Mouse (Mus musculus): ENCODE measurements at regions not wholly inside any gene's neighbourhood (a gene's known extent, or its start where the extent isn't known, plus 50 kb on each side); places are given as distances from the start of the nearest gene placed in this dataset.
A peak's percentile ranks its signal among the peaks of the same experiment; 100 is the strongest.

DNA sequence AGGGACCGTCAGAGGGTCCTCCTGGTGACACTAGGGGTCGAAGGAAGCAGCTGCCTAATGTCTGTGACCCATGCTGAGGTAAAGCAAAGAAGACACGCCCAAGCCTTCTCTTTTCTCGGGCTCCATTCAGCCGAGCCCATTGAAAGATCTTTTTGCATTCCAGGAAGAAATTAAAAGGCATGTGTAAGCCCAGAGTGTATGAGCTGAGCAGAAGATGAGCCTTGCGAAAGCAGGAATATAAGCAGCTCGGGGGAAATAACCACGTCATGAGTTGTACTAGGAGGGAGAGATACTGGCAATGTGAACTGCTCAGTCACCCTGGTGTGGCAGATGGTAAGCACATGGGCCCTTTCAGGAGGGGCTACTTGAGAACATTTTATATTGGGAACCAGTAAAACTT lies 252.1 kb downstream of the Ice1 start:
- Histone ChIP-seq H3K9me3 (ENCODE audit: control insufficient read depth, low read length) (0 out of 2 replicates have a peak, but pooled peaks cover 4% of the 10 kb centered on the region), H3K4me1 (ENCODE audit: control insufficient read depth, insufficient read depth, low read length) (no peaks in the 10 kb centered on the region), H3K9ac (ENCODE audit: low read depth, low read length) (no peak overlapping the region), H3K27ac (replicated peaks; ENCODE audit: low read depth, low read length) (no peak overlapping the region), H3K27me3 (replicated peaks; ENCODE audit: control insufficient read depth, insufficient read depth, low read length) (no peaks in the 10 kb centered on the region), H3K4me3 (ENCODE audit: low read depth, low read length) (no peak overlapping the region), H3K36me3 (ENCODE audit: control insufficient read depth, insufficient read depth, low read length) (no peaks in the 10 kb centered on the region), H3K4me2 (ENCODE audit: low read depth, low read length) (no peak overlapping the region)
- DNase-seq (ENCODE audit: low spot score) (no peak), ATAC-seq (ENCODE audit: low read depth) (no peak)
- 51% methylated on average over 8 of the region's 8 CpGs for WGBS

DNA sequence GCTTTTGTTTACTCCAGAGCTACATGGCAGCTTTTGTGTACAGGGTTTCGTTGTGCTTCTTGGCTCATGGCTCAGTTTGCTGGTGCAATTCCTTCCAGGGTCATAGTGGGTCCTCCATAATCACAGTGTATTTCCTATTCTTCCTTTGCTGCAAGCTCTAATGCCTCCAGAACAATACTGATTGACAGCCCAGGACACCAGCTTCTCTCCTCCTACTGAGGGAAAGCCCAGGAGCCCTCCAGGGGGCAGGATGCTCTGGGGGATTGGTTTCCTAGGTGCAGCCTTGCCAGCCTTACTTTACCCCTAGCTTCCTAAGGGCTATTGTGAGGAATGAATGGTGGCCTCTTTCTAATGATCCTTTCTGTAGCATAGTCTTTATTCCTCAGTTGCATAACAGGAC lies 224.6 kb downstream of the Ice1 start:
- Histone ChIP-seq H3K9me3 (ENCODE audit: control insufficient read depth, low read length) (no peaks in the 10 kb centered on the region), H3K27ac (replicated peaks; ENCODE audit: low read depth, low read length) (no peak overlapping the region), H3K4me1 (ENCODE audit: control insufficient read depth, insufficient read depth, low read length) (no peaks in the 10 kb centered on the region), H3K36me3 (ENCODE audit: control insufficient read depth, insufficient read depth, low read length) (no peaks in the 10 kb centered on the region), H3K4me3 (ENCODE audit: low read depth, low read length) (no peak overlapping the region), H3K9ac (ENCODE audit: low read depth, low read length) (no peak overlapping the region), H3K4me2 (ENCODE audit: low read depth, low read length) (no peak overlapping the region), H3K27me3 (replicated peaks; ENCODE audit: control insufficient read depth, insufficient read depth, low read length) (no peaks in the 10 kb centered on the region)
- 66% methylated on average over 1 of the region's 1 CpGs for WGBS
- ATAC-seq (ENCODE audit: low read depth), result no peak
- DNase-seq (ENCODE audit: low spot score), result no peak

DNA sequence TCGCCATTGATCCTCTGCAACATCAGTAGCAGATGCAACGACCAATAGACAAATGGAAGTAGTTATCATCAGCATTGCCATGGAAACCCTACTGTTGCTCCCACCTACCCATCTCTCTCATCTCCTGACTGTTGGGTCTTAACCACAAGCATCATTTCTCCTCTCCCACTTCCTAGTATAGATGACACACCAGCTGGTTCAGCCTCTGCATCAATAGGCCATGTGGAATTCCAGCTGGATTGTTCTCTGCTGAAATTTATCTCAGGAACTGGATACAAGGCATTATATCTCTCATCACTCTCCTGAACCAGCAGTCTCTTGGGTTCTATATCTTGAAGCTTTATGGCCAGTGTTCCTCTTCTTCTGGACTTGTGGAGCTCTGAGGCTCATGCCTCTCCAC lies 219.3 kb downstream of the Ice1 start:
- H3K9ac ChIP-seq (ENCODE audit: low read depth, low read length), result no peak overlapping the region
- ATAC-seq (ENCODE audit: low read depth), result no peak
- no peak overlapping the region for H3K27ac ChIP-seq (replicated peaks; ENCODE audit: low read depth, low read length)
- no peak overlapping the region for H3K4me3 ChIP-seq (ENCODE audit: low read depth, low read length)
- WGBS, result 85% methylated on average over 2 of the region's 2 CpGs
- no peaks in the 10 kb centered on the region for H3K4me1 ChIP-seq (ENCODE audit: control insufficient read depth, insufficient read depth, low read length)
- no peaks in the 10 kb centered on the region for H3K27me3 ChIP-seq (replicated peaks; ENCODE audit: control insufficient read depth, insufficient read depth, low read length)
- no peak for DNase-seq (ENCODE audit: low spot score)
- H3K9me3 ChIP-seq (ENCODE audit: control insufficient read depth, low read length), result no peaks in the 10 kb centered on the region
- H3K36me3 ChIP-seq (ENCODE audit: control insufficient read depth, insufficient read depth, low read length), result no peaks in the 10 kb centered on the region
- H3K4me2 ChIP-seq (ENCODE audit: low read depth, low read length), result no peak overlapping the region

GRCm38 (mm10) chr13:70439419-70439818 lies 198.0 kb downstream of the Ice1 start:
- Histone ChIP-seq H3K4me3 (ENCODE audit: low read depth, low read length) (no peak overlapping the region), H3K4me1 (ENCODE audit: control insufficient read depth, insufficient read depth, low read length) (no peaks in the 10 kb centered on the region), H3K4me2 (ENCODE audit: low read depth, low read length) (no peak overlapping the region), H3K27me3 (replicated peaks; ENCODE audit: control insufficient read depth, insufficient read depth, low read length) (no peaks in the 10 kb centered on the region), H3K36me3 (ENCODE audit: control insufficient read depth, insufficient read depth, low read length) (no peaks in the 10 kb centered on the region), H3K9ac (ENCODE audit: low read depth, low read length) (no peak overlapping the region), H3K9me3 (ENCODE audit: control insufficient read depth, low read length) (no peaks in the 10 kb centered on the region), H3K27ac (replicated peaks; ENCODE audit: low read depth, low read length) (no peak overlapping the region)
- 52% methylated on average over 1 of the region's 1 CpGs for WGBS
- DNase-seq (ENCODE audit: low spot score) (no peak), ATAC-seq (ENCODE audit: low read depth) (no peak)

GRCm38 (mm10) chr13:70446940-70447339 lies 190.5 kb downstream of the Ice1 start:
- Histone ChIP-seq H3K9ac (ENCODE audit: low read depth, low read length) (no peak overlapping the region), H3K27ac (replicated peaks; ENCODE audit: low read depth, low read length) (no peak overlapping the region), H3K36me3 (ENCODE audit: control insufficient read depth, insufficient read depth, low read length) (no peaks in the 10 kb centered on the region), H3K9me3 (ENCODE audit: control insufficient read depth, low read length) (no peaks in the 10 kb centered on the region), H3K27me3 (replicated peaks; ENCODE audit: control insufficient read depth, insufficient read depth, low read length) (no peaks in the 10 kb centered on the region), H3K4me3 (ENCODE audit: low read depth, low read length) (no peak overlapping the region), H3K4me2 (ENCODE audit: low read depth, low read length) (no peak overlapping the region), H3K4me1 (ENCODE audit: control insufficient read depth, insufficient read depth, low read length) (no peaks in the 10 kb centered on the region)
- WGBS, result 89% methylated on average over 4 of the region's 4 CpGs
- DNase-seq (ENCODE audit: low spot score) (no peak), ATAC-seq (ENCODE audit: low read depth) (no peak)

DNA sequence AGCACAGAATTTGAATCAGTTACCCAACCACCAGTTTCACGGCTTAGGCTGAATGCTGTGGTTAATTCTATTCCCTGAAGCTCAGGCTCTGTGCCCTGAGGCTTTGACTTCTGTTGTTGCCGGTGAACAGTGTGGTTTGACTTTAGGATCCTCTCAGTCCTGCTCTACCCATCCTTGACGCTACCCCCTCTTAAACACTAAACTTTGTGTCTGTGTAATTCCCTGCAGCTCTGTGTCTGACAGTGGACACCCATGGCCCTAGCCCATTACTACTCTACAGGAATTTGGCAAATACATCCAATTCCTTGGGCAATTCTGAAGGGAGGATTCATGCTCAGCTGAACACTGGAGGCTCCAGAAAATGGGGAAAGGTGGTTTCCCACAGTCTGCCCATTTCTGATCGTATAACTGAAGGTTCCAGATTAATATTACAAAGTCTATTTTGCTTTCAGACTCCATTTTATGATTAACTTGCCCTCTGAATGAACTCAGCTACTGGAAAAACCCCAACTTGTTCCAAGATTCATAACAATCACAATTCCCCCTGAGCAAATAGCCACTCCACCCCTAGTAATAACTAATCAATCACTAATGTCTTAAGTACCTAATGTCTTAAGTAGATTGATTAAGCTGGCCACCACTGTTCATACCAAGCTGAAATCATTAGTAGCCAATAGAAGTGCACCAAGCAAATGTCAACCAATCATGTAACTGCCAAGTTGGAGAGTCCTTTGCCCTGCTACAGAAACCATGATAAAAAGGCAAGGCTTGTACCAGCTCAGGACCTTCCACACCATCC lies 182.6 kb downstream of the Ice1 start:
- H3K9ac ChIP-seq (ENCODE audit: low read depth, low read length), result no peak overlapping the region
- H3K4me1 ChIP-seq (ENCODE audit: control insufficient read depth, insufficient read depth, low read length), result no peaks in the 10 kb centered on the region
- no peaks in the 10 kb centered on the region for H3K27me3 ChIP-seq (replicated peaks; ENCODE audit: control insufficient read depth, insufficient read depth, low read length)
- DNase-seq (ENCODE audit: low spot score) (no peak), ATAC-seq (ENCODE audit: low read depth) (no peak)
- H3K27ac ChIP-seq (replicated peaks; ENCODE audit: low read depth, low read length), result no peak overlapping the region
- 63% methylated on average over 4 of the region's 4 CpGs for whole genome bisulfite sequencing
- H3K4me2 ChIP-seq (ENCODE audit: low read depth, low read length), result no peak overlapping the region
- H3K9me3 ChIP-seq (ENCODE audit: control insufficient read depth, low read length), result no peaks in the 10 kb centered on the region
- no peak overlapping the region for H3K4me3 ChIP-seq (ENCODE audit: low read depth, low read length)
- no peaks in the 10 kb centered on the region for H3K36me3 ChIP-seq (ENCODE audit: control insufficient read depth, insufficient read depth, low read length)

- Histone ChIP-seq H3K9ac (ENCODE audit: low read depth, low read length) (no peak overlapping the region), H3K36me3 (ENCODE audit: control insufficient read depth, insufficient read depth, low read length) (no peaks in the 10 kb centered on the region), H3K27me3 (replicated peaks; ENCODE audit: control insufficient read depth, insufficient read depth, low read length) (no peaks in the 10 kb centered on the region), H3K9me3 (ENCODE audit: control insufficient read depth, low read length) (no peaks in the 10 kb centered on the region), H3K27ac (replicated peaks; ENCODE audit: low read depth, low read length) (no peak overlapping the region), H3K4me2 (ENCODE audit: low read depth, low read length) (no peak overlapping the region), H3K4me3 (ENCODE audit: low read depth, low read length) (no peak overlapping the region), H3K4me1 (ENCODE audit: control insufficient read depth, insufficient read depth, low read length) (no peaks in the 10 kb centered on the region)
- 76% methylated on average over 3 of the region's 3 CpGs for WGBS
- no peak for DNase-seq (ENCODE audit: low spot score)
- no peak for ATAC-seq (ENCODE audit: low read depth)
Observed at GRCm38 (mm10) chr13:70458406-70458805, 179.0 kb downstream of the Ice1 start.

DNA sequence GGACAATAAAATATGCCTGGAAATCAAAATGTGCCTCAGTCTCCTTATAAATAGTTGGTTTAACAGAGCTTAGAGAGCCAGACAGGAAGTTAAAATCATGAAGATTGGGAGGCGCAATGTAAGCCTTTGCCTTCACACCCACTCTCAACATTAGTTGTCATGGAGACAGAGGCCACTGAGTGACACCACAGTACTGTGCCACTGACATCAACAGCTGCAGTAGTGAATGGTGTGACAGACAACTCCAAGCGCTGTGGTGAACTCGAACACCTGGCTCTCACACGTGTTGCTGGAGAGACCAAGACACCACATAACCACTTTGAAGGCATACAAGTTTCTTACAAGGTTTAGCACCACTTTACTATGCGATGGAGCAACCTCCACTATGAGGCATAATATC lies 172.4 kb downstream of the Ice1 start:
- DNase-seq (ENCODE audit: low spot score) (peak; percentile 53), ATAC-seq (ENCODE audit: low read depth) (0 out of 2 replicates have a peak, but pooled peaks have one; percentile 37)
- Histone ChIP-seq H3K9ac (ENCODE audit: low read depth, low read length) (no peak overlapping the region), H3K4me2 (ENCODE audit: low read depth, low read length) (no peak overlapping the region), H3K4me1 (ENCODE audit: control insufficient read depth, insufficient read depth, low read length) (no peaks in the 10 kb centered on the region), H3K9me3 (ENCODE audit: control insufficient read depth, low read length) (no peaks in the 10 kb centered on the region), H3K4me3 (ENCODE audit: low read depth, low read length) (no peak overlapping the region), H3K27me3 (replicated peaks; ENCODE audit: control insufficient read depth, insufficient read depth, low read length) (no peaks in the 10 kb centered on the region), H3K36me3 (ENCODE audit: control insufficient read depth, insufficient read depth, low read length) (no peaks in the 10 kb centered on the region), H3K27ac (replicated peaks; ENCODE audit: low read depth, low read length) (no peak overlapping the region)
- WGBS, result 73% methylated on average over 5 of the region's 5 CpGs

- no peak for DNase-seq (ENCODE audit: low spot score)
- ATAC-seq (ENCODE audit: low read depth), result no peak
- no peak overlapping the region for H3K27ac ChIP-seq (replicated peaks; ENCODE audit: low read depth, low read length)
- H3K4me2 ChIP-seq (ENCODE audit: low read depth, low read length), result no peak overlapping the region
- WGBS, result 87% methylated on average over 4 of the region's 4 CpGs
- H3K36me3 ChIP-seq (ENCODE audit: control insufficient read depth, insufficient read depth, low read length), result no peaks in the 10 kb centered on the region
- no peaks in the 10 kb centered on the region for H3K4me1 ChIP-seq (ENCODE audit: control insufficient read depth, insufficient read depth, low read length)
- no peaks in the 10 kb centered on the region for H3K27me3 ChIP-seq (replicated peaks; ENCODE audit: control insufficient read depth, insufficient read depth, low read length)
- no peak overlapping the region for H3K4me3 ChIP-seq (ENCODE audit: low read depth, low read length)
- no peaks in the 10 kb centered on the region for H3K9me3 ChIP-seq (ENCODE audit: control insufficient read depth, low read length)
- H3K9ac ChIP-seq (ENCODE audit: low read depth, low read length), result no peak overlapping the region
Observed at GRCm38 (mm10) chr13:70474746-70475145, 162.7 kb downstream of the Ice1 start.

Measured in embryonic facial prominence, embryonic 14.5 days (tissue).